Comparison of ENCODE assay signal across 20 mouse cellular contexts in the genomic region with DNA sequence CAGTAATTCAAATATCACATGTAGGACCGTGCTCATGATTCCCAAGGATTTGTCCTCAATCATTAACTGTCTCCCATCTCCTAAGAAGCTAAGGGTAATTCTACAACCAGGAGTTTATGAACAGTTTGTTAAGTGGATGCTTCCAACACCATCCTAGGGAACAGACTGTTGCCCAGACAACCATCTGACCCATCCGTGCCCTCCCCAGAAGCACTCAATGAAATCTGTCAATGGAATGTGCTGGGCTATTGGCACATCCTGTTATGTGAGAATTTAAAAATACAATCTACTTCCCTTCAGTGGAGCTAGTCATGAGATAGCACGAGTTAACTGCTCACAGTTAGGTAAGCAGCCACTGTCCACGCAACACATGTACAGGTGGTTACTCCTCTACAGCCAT. TPM values are rescaled to one million over a fixed set of nuclear protein-coding genes. Genes with fewer than 3 reads are reported as not detected.
DNase-seq lines count a peak whose midpoint lies in the region; ATAC-seq and TF ChIP-seq lines count a peak whose summit lies in the region.
"Had no signal": no experiment of that assay in that cellular context is flagged by ENCODE, and none has a peak within 500 bp of the region (broad histone marks: within the 10 kb centered on the region; RNA-seq: fewer than 3 reads in every experiment).

No protein-coding gene starts in this region.

- no peak overlapping the region for H3K9ac ChIP-seq in forebrain, embryonic 15.5 days (replicated peaks)
- H3K9ac ChIP-seq in heart, embryonic 11.5 days (ENCODE audit: low read depth, low read length) = no peak overlapping the region
- H3K9ac ChIP-seq in lung, postnatal 0 days (replicated peaks; ENCODE audit: low read depth) = no peak overlapping the region
- H3K9ac ChIP-seq: embryonic facial prominence, embryonic 12.5 days; heart, embryonic 13.5 days; hindbrain, embryonic 15.5 days had no signal

- no peak overlapping the region for H3K4me2 ChIP-seq in forebrain, embryonic 15.5 days (replicated peaks)
- H3K4me2 ChIP-seq in heart, embryonic 11.5 days = no peak overlapping the region
- no peak overlapping the region for H3K4me2 ChIP-seq in lung, postnatal 0 days (replicated peaks; ENCODE audit: low read depth, low read length)
- H3K4me2 ChIP-seq: embryonic facial prominence, embryonic 12.5 days; heart, embryonic 13.5 days; hindbrain, embryonic 15.5 days had no signal

- H3K9me3 ChIP-seq in forebrain, embryonic 15.5 days = no peaks in the 10 kb centered on the region
- H3K9me3 ChIP-seq in forebrain, embryonic 10.5 days = no peaks in the 10 kb centered on the region
- H3K9me3 ChIP-seq in heart, embryonic 11.5 days (replicated peaks; ENCODE audit: control insufficient read depth, low read length) = no peaks in the 10 kb centered on the region
- no peaks in the 10 kb centered on the region for H3K9me3 ChIP-seq in lung, postnatal 0 days (ENCODE audit: low read length)
- H3K9me3 ChIP-seq: embryonic facial prominence, embryonic 12.5 days; heart, embryonic 13.5 days; hindbrain, embryonic 15.5 days had no signal

- no peak for TF ChIP-seq EP300 in lung, postnatal 0 days (IDR thresholded peaks at IDR 0.05)

- H3K27me3 ChIP-seq in forebrain, embryonic 15.5 days = no peaks in the 10 kb centered on the region
- no peaks in the 10 kb centered on the region for H3K27me3 ChIP-seq in forebrain, embryonic 10.5 days (ENCODE audit: poor library complexity, severe bottlenecking)
- H3K27me3 ChIP-seq in heart, embryonic 11.5 days (ENCODE audit: control insufficient read depth, insufficient read depth, low read length) = no peaks in the 10 kb centered on the region
- H3K27me3 ChIP-seq in lung, postnatal 0 days (replicated peaks; ENCODE audit: insufficient read depth, low read length) = no peaks in the 10 kb centered on the region
- H3K27me3 ChIP-seq: embryonic facial prominence, embryonic 12.5 days; heart, embryonic 13.5 days; hindbrain, embryonic 15.5 days had no signal

- H3K36me3 ChIP-seq in forebrain, embryonic 15.5 days = no peaks in the 10 kb centered on the region
- H3K36me3 ChIP-seq in forebrain, embryonic 10.5 days (replicated peaks) = no peaks in the 10 kb centered on the region
- H3K36me3 ChIP-seq in heart, embryonic 11.5 days (ENCODE audit: control insufficient read depth, insufficient read depth, low read length) = no peaks in the 10 kb centered on the region
- H3K36me3 ChIP-seq in lung, postnatal 0 days (ENCODE audit: insufficient read depth, low read length) = no peaks in the 10 kb centered on the region
- H3K36me3 ChIP-seq: embryonic facial prominence, embryonic 12.5 days; heart, embryonic 13.5 days; hindbrain, embryonic 15.5 days had no signal

- 81% methylated on average over 4 of the region's 4 CpGs for WGBS in forebrain, embryonic 15.5 days
- WGBS in forebrain, embryonic 10.5 days = 87% methylated on average over 4 of the region's 4 CpGs
- WGBS in heart, embryonic 11.5 days (ENCODE audit: insufficient replicate concordance) = 64% methylated on average over 4 of the region's 4 CpGs
- 61% methylated on average over 4 of the region's 4 CpGs for WGBS in lung, postnatal 0 days
- WGBS in lung, adult 2 months = 50% methylated on average over 4 of the region's 4 CpGs

- no peak for TF ChIP-seq CTCF in lung, postnatal 0 days (IDR thresholded peaks at IDR 0.05)
- no peak for TF ChIP-seq CTCF in lung, adult 2 months (IDR thresholded peaks at IDR 0.05; ENCODE audit: insufficient read depth, low read length)

- no peak for TF ChIP-seq POLR2A in lung, adult 2 months (IDR thresholded peaks at IDR 0.05; ENCODE audit: borderline replicate concordance, extremely low read depth, low read depth, low read length)

- H3K4me3 ChIP-seq in forebrain, embryonic 15.5 days = no peak overlapping the region
- no peak overlapping the region for H3K4me3 ChIP-seq in forebrain, embryonic 10.5 days
- H3K4me3 ChIP-seq in heart, embryonic 11.5 days (ENCODE audit: low read depth, low read length) = no peak overlapping the region
- H3K4me3 ChIP-seq in lung, postnatal 0 days (ENCODE audit: low read depth, low read length) = no peak overlapping the region
- no peak overlapping the region for H3K4me3 ChIP-seq in lung, adult 2 months (replicated peaks; ENCODE audit: extremely low read depth, low read depth, low read length)
- H3K4me3 ChIP-seq: embryonic facial prominence, embryonic 12.5 days; heart, embryonic 13.5 days; hindbrain, embryonic 15.5 days had no signal

- H3K27ac ChIP-seq in forebrain, embryonic 15.5 days (replicated peaks) = no peak overlapping the region
- H3K27ac ChIP-seq in forebrain, embryonic 10.5 days = no peak overlapping the region
- peak overlapping the region; percentile 10; the same call in 1 of the 2 replicates for H3K27ac ChIP-seq in heart, embryonic 11.5 days (ENCODE audit: low read depth, low read length)
- H3K27ac ChIP-seq in lung, postnatal 0 days (ENCODE audit: low read length) = no peak overlapping the region
- H3K27ac ChIP-seq: heart, embryonic 13.5 days; hindbrain, embryonic 15.5 days had no signal

- ATAC-seq in forebrain, embryonic 15.5 days (replicated peaks) = 0 out of 2 replicates have a peak, but pooled peaks have one; percentile 24
- no peak for ATAC-seq in heart, embryonic 11.5 days (replicated peaks; ENCODE audit: insufficient number of reproducible peaks, low FRiP score, low TSS enrichment)
- ATAC-seq in lung, postnatal 0 days = 0 out of 2 replicates have a peak, but pooled peaks have one; percentile 34
- ATAC-seq: forebrain, embryonic 14.5 days; intestine, embryonic 16.5 days had no signal

- DNase-seq in forebrain, embryonic 10.5 days (ENCODE audit: extremely low spot score, low spot score) = no peak
- no peak for DNase-seq in heart, postnatal 4 days
- no peak for DNase-seq in lung, postnatal 0 days (ENCODE audit: low spot score)
- DNase-seq in lung, adult 2 months = no peak
- DNase-seq in NIH3T3 (ENCODE audit: low read depth) = peak; percentile 49
- DNase-seq in frontal cortex, postnatal 36 days (ENCODE audit: low spot score in 2 of 2) = no peak
- DNase-seq: adrenal gland, adult 2 months; adrenal gland, postnatal 25 days; cerebellum, adult 11 months; cerebellum, adult 9-10 months; cerebellum, postnatal 25 days; gastrocnemius, postnatal 10 days; kidney, adult 2 months had no signal

- H3K4me1 ChIP-seq in forebrain, embryonic 15.5 days = peaks cover 20% of the 10 kb centered on the region
- peaks cover 41% of the 10 kb centered on the region for H3K4me1 ChIP-seq in forebrain, embryonic 10.5 days
- H3K4me1 ChIP-seq in heart, embryonic 11.5 days (ENCODE audit: control insufficient read depth, insufficient read depth, low read length) = peaks cover 17% of the 10 kb centered on the region
- peaks cover 10% of the 10 kb centered on the region; the same call in 1 of the 2 replicates for H3K4me1 ChIP-seq in lung, postnatal 0 days (ENCODE audit: insufficient read depth, low read depth, low read length)
- H3K4me1 ChIP-seq in lung, adult 2 months (ENCODE audit: control insufficient read depth, insufficient read depth, low read length) = peaks cover 24% of the 10 kb centered on the region

RNA-seq across cellular contexts. Expression of a gene that starts 56.1 kb away (rescaled TPM):
- 28.4 and 29.7 TPM in 2 replicates for polyA plus RNA-seq in forebrain, embryonic 15.5 days (2015; fragmentation: Nextera tagmentation; extraction: Ambion mirVana)
- 12.1 and 13.0 TPM in 2 replicates for polyA plus RNA-seq in forebrain, embryonic 10.5 days (2016; fragmentation: Nextera tagmentation; extraction: Ambion mirVana)
- 14.3 and 15.7 TPM in 2 replicates for polyA plus RNA-seq in heart, embryonic 11.5 days (2014; fragmentation: Nextera tagmentation; extraction: Ambion mirVana)
- total RNA-seq in heart, postnatal 4 days (2021) = 10 to 100 TPM; 34.0 to 36.3 TPM
- polyA plus RNA-seq in lung, postnatal 0 days (2015; fragmentation: Nextera tagmentation; extraction: Ambion mirVana) = 12.5 and 13.2 TPM in 2 replicates
- polyA plus RNA-seq in lung, adult 2 months (2012; rRNA removed) = 33.5 and 34.1 TPM in 2 replicates
